Mouse (Mus musculus) midbrain, embryonic 14.5 days (tissue): ENCODE measurements at regions not wholly inside any gene's neighbourhood (a gene's known extent, or its start where the extent isn't known, plus 50 kb on each side); places are given as distances from the start of the nearest gene placed in this dataset.

Experiments used
- ATAC-seq: fragments of 200-750 bp; cut with Nextera tagmentation; 2 replicates; pipeline ENCODE4 v1.8.0; 2017; ENCODE audit warnings: moderate number of reproducible peaks, moderate library complexity; ENCODE audit not compliant: low FRiP score, low TSS enrichment
- DNase-seq: peaks from one replicate; pipeline ENCODE4 v3.0.0-alpha.2; 2015
- H3K27ac ChIP-seq: fragments of 300-500 bp; sonication (generic); replicated peaks from 2 replicates; pipeline ENCODE4 v1.5.1; 2014; ENCODE audit warnings: mild to moderate bottlenecking, low read depth, low read length, moderate library complexity
- H3K27me3 ChIP-seq: fragments of 300-500 bp; sonication (generic); 2 replicates; pipeline ENCODE4 v1.6.1; 2014; ENCODE audit warnings: low read length, control low read depth, mixed read lengths; ENCODE audit not compliant: control insufficient read depth, insufficient read depth
- H3K36me3 ChIP-seq: fragments of 300-500 bp; sonication (generic); 2 replicates; pipeline ENCODE4 v1.6.1; 2014; ENCODE audit warnings: low read length, control low read depth; ENCODE audit not compliant: control insufficient read depth, insufficient read depth
- H3K4me1 ChIP-seq: fragments of 300-500 bp; sonication (generic); 2 replicates; pipeline ENCODE4 v1.6.1; 2014; ENCODE audit warnings: mild to moderate bottlenecking, antibody characterized with exemption, low read length, control low read depth; ENCODE audit not compliant: control insufficient read depth, insufficient read depth
- H3K4me2 ChIP-seq: fragments of 300-500 bp; sonication (generic); 2 replicates; pipeline ENCODE4 v1.6.1; 2014; ENCODE audit warnings: mild to moderate bottlenecking, low read length, moderate library complexity
- H3K4me3 ChIP-seq: fragments of 300-500 bp; sonication (generic); replicated peaks from 2 replicates; pipeline ENCODE4 v1.5.1; 2014; ENCODE audit warnings: low read depth, low read length
- H3K9ac ChIP-seq: fragments of 300-500 bp; sonication (generic); replicated peaks from 2 replicates; pipeline ENCODE4 v1.6.1; 2014; ENCODE audit warnings: mild to moderate bottlenecking, low read length, moderate library complexity
- H3K9me3 ChIP-seq: fragments of 300-500 bp; sonication (generic); 2 replicates; pipeline ENCODE4 v1.6.1; 2016; ENCODE audit warnings: low read length, control low read depth, mixed read lengths; ENCODE audit not compliant: control insufficient read depth
- WGBS: fragments of 180-500 bp; shearing (Covaris S2); extraction: QIAGEN DNeasy Blood & Tissue Kit; methylation state at CpG from one replicate; pipeline ENCODE4 v1.1.7; 2014; 5-methylcytosine and 5-hydroxymethylcytosine counted together

DNA sequence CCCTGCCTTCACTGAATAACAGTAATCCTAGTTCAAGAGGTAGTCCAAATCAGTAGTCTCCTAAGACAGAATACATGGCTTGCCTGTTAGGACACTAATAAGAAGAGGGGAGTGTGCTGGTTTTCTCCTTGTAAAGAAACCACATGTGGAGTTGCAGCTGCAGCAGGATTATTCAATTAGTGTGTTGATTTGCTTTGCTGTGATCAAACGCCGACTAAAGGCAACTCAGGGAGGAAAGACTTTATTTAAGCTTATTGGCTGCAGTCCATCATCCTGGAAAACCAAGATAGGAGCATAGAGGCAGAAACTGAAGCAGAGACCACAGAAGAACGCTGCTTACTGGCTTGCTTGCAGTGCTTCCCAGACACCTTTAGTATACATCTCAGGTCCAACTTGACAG, 57.9 kb upstream of the Tac1 start:
- H3K4me2 ChIP-seq = no peak overlapping the region
- no peak overlapping the region for H3K27ac ChIP-seq
- ATAC-seq = no peak
- no peaks in the 10 kb centered on the region for H3K4me1 ChIP-seq
- no peaks in the 10 kb centered on the region for H3K36me3 ChIP-seq
- H3K9ac ChIP-seq = no peak overlapping the region
- no peaks in the 10 kb centered on the region for H3K9me3 ChIP-seq
- 48% methylated on average over 3 of the region's 3 CpGs for WGBS
- H3K27me3 ChIP-seq = no peaks in the 10 kb centered on the region
- peak; percentile 37 for DNase-seq
- H3K4me3 ChIP-seq = no peak overlapping the region
